Mouse (Mus musculus) small intestine, adult 2 months (tissue): ENCODE measurements at regions not wholly inside any gene's neighbourhood (a gene's known extent, or its start where the extent isn't known, plus 50 kb on each side); places are given as distances from the start of the nearest gene placed in this dataset.

Experiments
- CTCF ChIP-seq: fragments of 200-500 bp; IDR thresholded peaks from 2 replicates; pipeline ENCODE4 v1.5.1; 2012; ENCODE audit warnings: low read depth, mild to moderate bottlenecking, control low read depth, inconsistent platforms, low read length, moderate library complexity, mixed read lengths; ENCODE audit not compliant: insufficient replicate concordance, insufficient read length; ENCODE audit errors: extremely low read depth
- POLR2A ChIP-seq: fragments of 200-500 bp; IDR thresholded peaks from 2 replicates; pipeline ENCODE4 v1.6.1; 2012; ENCODE audit warnings: low read depth, mild to moderate bottlenecking, control low read depth, inconsistent platforms, low read length, moderate library complexity

GRCm38 (mm10) chr8:26363616-26364015, 244.3 kb downstream of the Gm45692 start:
- TF ChIP-seq POLR2A (no peak), CTCF (no peak)
